Mouse (Mus musculus): ENCODE data around the gene Hectd4. TPM values are rescaled to one million over a fixed set of nuclear protein-coding genes. Genes with fewer than 3 reads are reported as not detected.

Hectd4 gene
- polyA plus RNA-seq, 1 experiment = 28.8 TPM

DNA sequence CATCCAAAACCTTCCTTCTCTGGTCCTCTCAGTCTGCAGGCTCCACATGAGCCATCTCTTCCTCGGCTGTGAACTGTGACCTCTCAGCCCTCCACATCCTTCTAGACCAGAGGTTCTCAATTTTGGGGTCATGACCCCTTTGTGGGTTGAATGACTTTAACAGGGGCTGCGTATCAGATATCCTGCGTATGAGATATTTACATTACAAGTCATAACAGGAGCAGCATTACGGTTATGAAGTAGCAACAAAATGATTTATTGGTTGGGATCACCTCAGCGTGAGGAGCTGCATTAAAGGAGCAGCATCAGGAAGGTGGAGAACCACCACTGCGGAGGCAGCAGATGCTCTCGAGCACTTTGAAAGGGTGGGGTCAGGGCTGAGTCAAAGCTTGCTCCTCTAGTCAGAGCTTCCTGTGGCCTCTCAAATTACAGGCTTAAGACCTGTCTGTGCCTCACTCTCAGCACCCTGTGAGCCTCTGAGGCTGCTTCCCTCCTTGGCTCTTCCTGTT, 121.0 kb downstream of the Hectd4 start:
- WGBS = 53% methylated on average over 7 of the region's 7 CpGs
- peaks cover 74% of the 10 kb centered on the region for H3K36me3 ChIP-seq (ENCODE audit: control insufficient read depth, insufficient read depth, low read length)

DNA sequence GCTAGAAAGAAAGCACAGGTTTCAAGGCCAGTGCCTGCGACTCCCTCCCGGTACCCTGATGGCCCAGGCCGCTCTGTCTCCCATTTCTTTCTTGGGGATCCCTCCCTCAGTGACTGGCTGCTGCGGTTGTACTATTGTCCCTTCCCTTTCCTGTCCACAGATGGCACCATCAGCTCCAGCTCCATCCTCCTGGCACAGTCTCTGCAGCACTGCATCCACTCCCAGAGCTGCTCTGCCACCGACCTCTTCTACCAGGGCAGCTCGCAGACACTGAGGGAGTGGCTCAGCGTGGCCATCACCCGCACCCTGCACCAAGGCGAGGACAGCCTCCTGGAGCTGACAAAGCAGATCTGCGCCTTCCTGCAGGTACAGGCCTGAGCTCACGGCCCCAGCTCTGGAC, 122.5 kb downstream of the Hectd4 start:
- Histone ChIP-seq H3K27me3 (ENCODE audit: control insufficient read depth, insufficient read depth, low read length) (no peaks in the 10 kb centered on the region), H3K36me3 (ENCODE audit: control insufficient read depth, insufficient read depth, low read length) (peaks cover 71% of the 10 kb centered on the region), H3K4me3 (ENCODE audit: low read depth, low read length) (no peak overlapping the region), H3K27ac (ENCODE audit: insufficient read depth, low read depth, low read length) (no peak overlapping the region), H3K4me1 (ENCODE audit: control insufficient read depth, insufficient read depth, insufficient read length, low read length) (no peaks in the 10 kb centered on the region)
- TF ChIP-seq POLR2A (IDR thresholded peaks at IDR 0.05; ENCODE audit: low read depth, low read length) = no peak
- TF ChIP-seq CTCF (IDR thresholded peaks at IDR 0.05; ENCODE audit: extremely low read depth, insufficient read length, insufficient replicate concordance, low read depth, low read length) = no peak
- 89% methylated on average over 11 of the region's 11 CpGs for WGBS

More for the DNA sequence above, 121.0 kb downstream of the Hectd4 start:
- no peaks in the 10 kb centered on the region for H3K4me1 ChIP-seq (ENCODE audit: control insufficient read depth, insufficient read depth, insufficient read length, low read length)
- no peak for TF ChIP-seq CTCF (IDR thresholded peaks at IDR 0.05; ENCODE audit: extremely low read depth, insufficient read length, insufficient replicate concordance, low read depth, low read length)
- TF ChIP-seq POLR2A (IDR thresholded peaks at IDR 0.05; ENCODE audit: low read depth, low read length) = no peak
- no peak overlapping the region for H3K4me3 ChIP-seq (ENCODE audit: low read depth, low read length)
- H3K27ac ChIP-seq (ENCODE audit: insufficient read depth, low read depth, low read length) = no peak overlapping the region
- H3K27me3 ChIP-seq (ENCODE audit: control insufficient read depth, insufficient read depth, low read length) = no peaks in the 10 kb centered on the region

DNA sequence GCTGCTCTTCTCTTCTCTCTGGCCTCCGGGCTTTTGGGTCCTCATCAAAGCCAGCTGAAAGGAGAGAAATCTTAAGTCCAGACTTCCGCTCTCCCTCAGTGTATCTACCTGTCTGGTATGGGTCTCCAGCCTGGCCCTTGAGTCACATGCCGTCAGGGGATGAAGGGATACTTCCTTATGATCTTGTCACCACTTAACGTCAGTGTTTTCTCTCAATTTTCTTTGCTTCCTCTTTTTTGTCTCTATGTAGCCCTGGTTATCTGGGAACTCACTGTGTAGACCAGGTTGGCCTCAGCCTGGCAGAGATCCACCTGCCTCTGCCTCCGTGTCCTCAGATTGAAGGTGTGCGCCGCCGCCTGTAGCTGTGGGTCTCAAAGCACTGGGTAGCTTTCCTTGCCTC, 124.0 kb downstream of the Hectd4 start:
- WGBS = 90% methylated on average over 8 of the region's 8 CpGs
- Histone ChIP-seq H3K4me3 (ENCODE audit: low read depth, low read length) (no peak overlapping the region), H3K27ac (ENCODE audit: insufficient read depth, low read depth, low read length) (no peak overlapping the region), H3K36me3 (ENCODE audit: control insufficient read depth, insufficient read depth, low read length) (peaks cover 73% of the 10 kb centered on the region), H3K4me1 (ENCODE audit: control insufficient read depth, insufficient read depth, insufficient read length, low read length) (no peaks in the 10 kb centered on the region), H3K27me3 (ENCODE audit: control insufficient read depth, insufficient read depth, low read length) (no peaks in the 10 kb centered on the region)
- no peak for TF ChIP-seq POLR2A (IDR thresholded peaks at IDR 0.05; ENCODE audit: low read depth, low read length)
- TF ChIP-seq CTCF (IDR thresholded peaks at IDR 0.05; ENCODE audit: extremely low read depth, insufficient read length, insufficient replicate concordance, low read depth, low read length) = no peak

DNA sequence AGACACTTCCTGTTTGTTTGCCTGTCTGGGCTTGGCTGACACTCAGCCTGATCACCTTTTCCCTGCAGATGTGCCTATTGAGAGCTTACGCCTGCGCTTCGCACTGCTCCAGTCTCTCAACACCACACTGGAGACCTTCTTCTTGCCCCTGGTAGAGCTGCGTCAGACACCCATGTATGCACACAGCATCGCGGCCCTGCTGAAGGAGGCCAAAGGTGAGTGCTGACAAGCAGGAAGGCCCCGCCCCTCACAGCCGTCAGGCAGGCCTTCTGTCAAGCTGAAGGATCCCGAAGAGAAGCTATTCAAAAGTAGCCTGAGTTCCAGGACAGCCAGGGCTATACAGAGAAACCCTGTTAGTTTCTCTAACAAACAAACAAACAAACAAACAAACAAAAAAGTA, 139.2 kb downstream of the Hectd4 start:
- Histone ChIP-seq H3K4me1 (ENCODE audit: control insufficient read depth, insufficient read depth, insufficient read length, low read length) (peaks cover 3% of the 10 kb centered on the region), H3K4me3 (ENCODE audit: low read depth, low read length) (no peak overlapping the region), H3K27ac (ENCODE audit: insufficient read depth, low read depth, low read length) (no peak overlapping the region), H3K27me3 (ENCODE audit: control insufficient read depth, insufficient read depth, low read length) (no peaks in the 10 kb centered on the region), H3K36me3 (ENCODE audit: control insufficient read depth, insufficient read depth, low read length) (peaks cover 79% of the 10 kb centered on the region)
- whole genome bisulfite sequencing = 40% methylated on average over 9 of the region's 9 CpGs
- no peak for TF ChIP-seq CTCF (IDR thresholded peaks at IDR 0.05; ENCODE audit: extremely low read depth, insufficient read length, insufficient replicate concordance, low read depth, low read length)
- TF ChIP-seq POLR2A (IDR thresholded peaks at IDR 0.05; ENCODE audit: low read depth, low read length) = no peak

DNA sequence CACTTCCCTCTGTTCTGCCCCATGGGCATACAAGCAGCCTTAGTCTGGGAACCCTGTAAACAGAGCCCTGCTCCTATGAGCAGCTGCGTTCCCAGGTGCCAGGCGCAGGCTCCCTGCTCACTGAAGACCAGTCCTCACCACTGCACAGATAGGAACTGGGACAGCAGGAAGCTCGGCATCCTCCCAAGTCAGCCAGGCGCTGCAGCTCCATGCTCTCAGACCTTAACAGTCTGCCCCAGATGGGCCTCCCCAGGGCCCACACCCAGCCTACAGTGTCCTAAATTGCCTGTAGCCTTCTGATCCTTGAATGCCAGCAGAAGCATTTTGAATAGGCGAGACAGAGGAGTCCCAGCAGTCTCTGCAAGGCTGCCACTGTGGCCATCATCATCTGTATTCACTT, 141.7 kb downstream of the Hectd4 start:
- Histone ChIP-seq H3K4me1 (ENCODE audit: control insufficient read depth, insufficient read depth, insufficient read length, low read length) (peaks cover 3% of the 10 kb centered on the region), H3K27ac (ENCODE audit: insufficient read depth, low read depth, low read length) (no peak overlapping the region), H3K27me3 (ENCODE audit: control insufficient read depth, insufficient read depth, low read length) (no peaks in the 10 kb centered on the region), H3K4me3 (ENCODE audit: low read depth, low read length) (no peak overlapping the region), H3K36me3 (ENCODE audit: control insufficient read depth, insufficient read depth, low read length) (peaks cover 76% of the 10 kb centered on the region)
- TF ChIP-seq CTCF (IDR thresholded peaks at IDR 0.05; ENCODE audit: extremely low read depth, insufficient read length, insufficient replicate concordance, low read depth, low read length) (no peak), POLR2A (IDR thresholded peaks at IDR 0.05; ENCODE audit: low read depth, low read length) (no peak)
- 89% methylated on average over 5 of the region's 5 CpGs for WGBS

DNA sequence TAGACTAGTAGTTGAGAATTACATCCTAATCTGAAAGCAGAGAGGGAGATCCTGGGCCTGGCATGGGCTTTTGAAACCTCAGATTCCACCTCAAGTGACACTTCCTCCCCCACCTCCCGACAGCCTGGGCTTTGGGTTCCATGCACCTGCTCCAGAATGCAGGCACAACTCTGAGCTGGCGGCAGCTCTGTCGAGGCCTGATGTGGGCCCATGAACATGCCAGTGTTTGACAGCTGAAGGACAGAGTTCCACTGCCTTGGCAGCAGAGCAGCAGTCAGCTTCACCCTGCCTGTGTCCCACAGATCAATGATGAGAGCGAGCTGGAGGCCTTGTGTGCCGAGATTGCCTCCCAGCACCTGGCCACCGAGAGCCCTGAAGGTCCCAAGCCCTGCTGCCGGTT, 143.4 kb downstream of the Hectd4 start:
- H3K36me3 ChIP-seq (ENCODE audit: control insufficient read depth, insufficient read depth, low read length) = peaks cover 78% of the 10 kb centered on the region

DNA sequence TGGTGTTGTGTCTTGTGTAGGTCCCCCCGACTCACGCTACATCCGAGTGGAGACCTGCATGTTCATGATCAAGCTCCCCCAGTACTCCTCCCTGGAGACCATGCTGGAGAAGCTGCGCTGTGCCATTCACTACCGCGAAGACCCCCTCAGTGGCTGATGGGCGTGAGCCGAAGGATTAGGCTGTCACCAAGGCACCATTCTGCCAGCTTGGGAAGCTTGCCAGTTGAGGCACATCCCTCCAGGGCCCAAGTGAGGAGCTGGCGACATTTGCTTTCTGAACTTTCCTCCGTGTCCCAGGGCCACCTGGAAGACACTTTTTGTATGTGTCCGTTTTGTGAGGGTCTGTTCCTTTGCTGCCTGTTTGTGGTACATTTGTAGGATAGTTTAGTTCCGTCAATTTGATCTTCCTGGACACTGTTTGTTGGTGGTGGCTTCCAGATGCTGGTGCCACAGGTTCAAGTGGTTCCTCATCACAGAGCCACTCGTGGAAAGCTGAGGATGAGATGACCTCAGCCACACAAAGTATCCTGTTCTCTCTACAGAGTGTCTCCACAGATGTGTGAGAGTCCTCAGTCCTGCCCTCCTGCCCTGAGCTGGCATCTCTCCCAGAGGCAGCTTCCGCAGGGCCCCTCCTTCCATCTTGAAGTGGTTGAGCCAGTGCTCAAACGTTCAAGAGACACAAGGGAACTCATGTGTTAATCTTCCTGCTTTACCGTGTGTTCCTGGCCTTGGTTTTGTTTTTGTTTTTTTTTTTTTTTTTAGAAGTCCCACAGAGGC, 146.6 kb downstream of the Hectd4 start:
- TF ChIP-seq POLR2A (IDR thresholded peaks at IDR 0.05; ENCODE audit: low read depth, low read length) (no peak), CTCF (IDR thresholded peaks at IDR 0.05; ENCODE audit: extremely low read depth, insufficient read length, insufficient replicate concordance, low read depth, low read length) (no peak)
- Histone ChIP-seq H3K27ac (ENCODE audit: insufficient read depth, low read depth, low read length) (no peak overlapping the region), H3K4me3 (ENCODE audit: low read depth, low read length) (no peak overlapping the region), H3K4me1 (ENCODE audit: control insufficient read depth, insufficient read depth, insufficient read length, low read length) (no peaks in the 10 kb centered on the region), H3K27me3 (ENCODE audit: control insufficient read depth, insufficient read depth, low read length) (no peaks in the 10 kb centered on the region), H3K36me3 (ENCODE audit: control insufficient read depth, insufficient read depth, low read length) (peaks cover 75% of the 10 kb centered on the region)
- 79% methylated on average over 16 of the region's 16 CpGs for WGBS

More for the DNA sequence above, 143.4 kb downstream of the Hectd4 start:
- Histone ChIP-seq H3K4me3 (ENCODE audit: low read depth, low read length) (no peak overlapping the region), H3K27me3 (ENCODE audit: control insufficient read depth, insufficient read depth, low read length) (no peaks in the 10 kb centered on the region), H3K4me1 (ENCODE audit: control insufficient read depth, insufficient read depth, insufficient read length, low read length) (peaks cover 3% of the 10 kb centered on the region), H3K27ac (ENCODE audit: insufficient read depth, low read depth, low read length) (no peak overlapping the region)
- WGBS = 83% methylated on average over 7 of the region's 7 CpGs
- TF ChIP-seq POLR2A (IDR thresholded peaks at IDR 0.05; ENCODE audit: low read depth, low read length) = no peak
- no peak for TF ChIP-seq CTCF (IDR thresholded peaks at IDR 0.05; ENCODE audit: extremely low read depth, insufficient read length, insufficient replicate concordance, low read depth, low read length)

Measured in small intestine, adult 2 months (tissue).